Comparison of ENCODE assay signal across 24 mouse cellular contexts in genomic region chr8:46885786-46886185, GRCm38 (mm10).
DNase-seq lines count a peak whose midpoint lies in the region; ATAC-seq and TF ChIP-seq lines count a peak whose summit lies in the region.
"Had no signal": no experiment of that assay in that cellular context is flagged by ENCODE, and none has a peak within 500 bp of the region (broad histone marks: within the 10 kb centered on the region; RNA-seq: fewer than 3 reads in every experiment).

No protein-coding gene starts in this region.

- TF ChIP-seq POLR2A in spleen, adult 2 months (IDR thresholded peaks at IDR 0.05; ENCODE audit: low read depth, low read length), result no peak
- TF ChIP-seq POLR2A in bone marrow macrophage, adult 2 months (IDR thresholded peaks at IDR 0.05; ENCODE audit: borderline replicate concordance, low read depth, low read length), result no peak

- TF ChIP-seq CTCF in spleen, adult 2 months (IDR thresholded peaks at IDR 0.05; ENCODE audit: extremely low read depth, insufficient read depth, insufficient read length, insufficient replicate concordance), result no peak
- no peak for TF ChIP-seq CTCF in bone marrow macrophage, adult 2 months (IDR thresholded peaks at IDR 0.05; ENCODE audit: low read depth, low read length)

- peak; percentile 63 for DNase-seq in adrenal gland, adult 8-10 months
- DNase-seq in adrenal gland, postnatal 4 days (ENCODE audit: low spot score in 2 of 2), result no peak
- no peak for DNase-seq in spleen, adult 2 months (ENCODE audit: low read depth in 1 of 2, low spot score in 2 of 2)
- no peak for DNase-seq in spleen, adult 12 weeks (ENCODE audit: low spot score)
- no peak for DNase-seq in frontal cortex, adult 2 months (ENCODE audit: extremely low spot score in 1 of 2, low spot score in 1 of 2)
- no peak for DNase-seq in cerebellum, postnatal 4 days (ENCODE audit: low spot score in 2 of 2)
- DNase-seq: cerebellum, adult 18-20 months; cerebellum, adult 9-10 months; cerebellum, postnatal 14 days; forebrain, postnatal 0 days; gastrocnemius, postnatal 25 days; heart, adult 2 months; heart, postnatal 14 days had no signal

- 91% methylated on average over 2 of the region's 2 CpGs for WGBS in spleen, adult 2 months

- no peaks in the 10 kb centered on the region for H3K27me3 ChIP-seq in spleen, adult 2 months (ENCODE audit: control insufficient read depth, insufficient read depth, low read length)
- H3K27me3 ChIP-seq: embryonic facial prominence, embryonic 12.5 days; embryonic facial prominence, embryonic 15.5 days; heart, embryonic 13.5 days; hindbrain, embryonic 12.5 days; hindbrain, embryonic 15.5 days had no signal

- H3K36me3 ChIP-seq in spleen, adult 2 months (ENCODE audit: control insufficient read depth, insufficient read depth, low read length), result no peaks in the 10 kb centered on the region
- H3K36me3 ChIP-seq: embryonic facial prominence, embryonic 12.5 days; embryonic facial prominence, embryonic 15.5 days; heart, embryonic 10.5 days; heart, embryonic 13.5 days; hindbrain, embryonic 12.5 days; hindbrain, embryonic 15.5 days had no signal

- peaks cover 26% of the 10 kb centered on the region for H3K4me1 ChIP-seq in spleen, adult 2 months (ENCODE audit: control insufficient read depth, insufficient read depth, insufficient read length)
- H3K4me1 ChIP-seq in bone marrow macrophage, adult 2 months (ENCODE audit: control insufficient read depth, insufficient read depth, low read length), result peaks cover 79% of the 10 kb centered on the region
- H3K4me1 ChIP-seq: embryonic facial prominence, embryonic 15.5 days had no signal

- peak; percentile 29; the same call in 1 of the 2 replicates for ATAC-seq in megakaryocyte, adult 5-6 weeks (ENCODE audit: poor library complexity, severe bottlenecking)
- ATAC-seq: CD4-positive, CD25-positive, alpha-beta regulatory T cell, adult 4 months; forebrain, embryonic 14.5 days; forebrain, postnatal 0 days; intestine, postnatal 0 days had no signal

- peak overlapping the region; percentile 52 for H3K27ac ChIP-seq in spleen, adult 2 months (ENCODE audit: insufficient read depth, low read length)
- H3K27ac ChIP-seq in bone marrow macrophage, adult 2 months (ENCODE audit: insufficient read depth, low read depth, low read length), result peak overlapping the region; percentile 97
- H3K27ac ChIP-seq: embryonic facial prominence, embryonic 12.5 days; embryonic facial prominence, embryonic 15.5 days; heart, adult 2 months; heart, embryonic 10.5 days; heart, embryonic 13.5 days; hindbrain, embryonic 12.5 days; hindbrain, embryonic 15.5 days had no signal

- H3K4me3 ChIP-seq in spleen, adult 2 months (ENCODE audit: extremely low read depth, insufficient read depth, insufficient read length), result no peak overlapping the region
- H3K4me3 ChIP-seq in bone marrow macrophage, adult 2 months (ENCODE audit: insufficient read depth, low read length), result no peak overlapping the region
- H3K4me3 ChIP-seq: embryonic facial prominence, embryonic 12.5 days; embryonic facial prominence, embryonic 15.5 days; heart, adult 2 months; heart, embryonic 10.5 days; heart, embryonic 13.5 days; hindbrain, embryonic 12.5 days; hindbrain, embryonic 15.5 days had no signal
